In genomic region chr9:50745806-50746205, GRCm38 (mm10) we compare ENCODE assay signal across 8 mouse cellular contexts. TPM values are rescaled to one million over a fixed set of nuclear protein-coding genes. Genes with fewer than 3 reads are reported as not detected.
A peak's percentile ranks its signal among the peaks of the same experiment; 100 is the strongest.
DNase-seq lines count a peak whose midpoint lies in the region; ATAC-seq lines count a peak whose summit lies in the region.

No protein-coding gene starts in this region.

- no peak for DNase-seq in heart, embryonic 10.5 days (ENCODE audit: low spot score)
- no peak for DNase-seq in heart, postnatal 25 days (ENCODE audit: low spot score)
- DNase-seq in embryonic facial prominence, embryonic 11.5 days (ENCODE audit: low spot score): peak; percentile 35
- DNase-seq in midbrain, embryonic 11.5 days (ENCODE audit: low spot score, missing footprints): no peak
- no peak for DNase-seq in cerebellum, adult 8-10 months
- no peak for DNase-seq in layer of hippocampus, postnatal 14 days (ENCODE audit: low spot score in 2 of 2)
- no peak for DNase-seq in right cerebral cortex, postnatal 14 days

- H3K4me3 ChIP-seq in heart, embryonic 10.5 days: peak overlapping the region; percentile 62
- peak overlapping the region; percentile 25 for H3K4me3 ChIP-seq in embryonic facial prominence, embryonic 11.5 days (ENCODE audit: low read depth, low read length)
- H3K4me3 ChIP-seq in intestine, embryonic 15.5 days (replicated peaks): peak overlapping the region; percentile 51
- peak overlapping the region; percentile 28 for H3K4me3 ChIP-seq in midbrain, embryonic 11.5 days (ENCODE audit: low read depth, low read length)

- peak overlapping the region; percentile 42; the same call in 1 of the 2 replicates for H3K9ac ChIP-seq in embryonic facial prominence, embryonic 11.5 days (replicated peaks; ENCODE audit: low read length)
- H3K9ac ChIP-seq in intestine, embryonic 15.5 days: peak overlapping the region; percentile 70
- peak overlapping the region; percentile 59 for H3K9ac ChIP-seq in midbrain, embryonic 11.5 days (ENCODE audit: low read length)

- ATAC-seq in embryonic facial prominence, embryonic 11.5 days (replicated peaks; ENCODE audit: insufficient number of reproducible peaks, low FRiP score, low TSS enrichment, low read depth): no peak
- peak; percentile 72 for ATAC-seq in intestine, embryonic 15.5 days
- no peak for ATAC-seq in midbrain, embryonic 11.5 days (ENCODE audit: low FRiP score)

- WGBS in heart, embryonic 10.5 days: 14% methylated on average over 7 of the region's 7 CpGs
- WGBS in embryonic facial prominence, embryonic 11.5 days: 11% methylated on average over 7 of the region's 7 CpGs
- WGBS in intestine, embryonic 15.5 days: 10% methylated on average over 7 of the region's 7 CpGs
- 14% methylated on average over 7 of the region's 7 CpGs for WGBS in midbrain, embryonic 11.5 days

- H3K27ac ChIP-seq in heart, embryonic 10.5 days: peak overlapping the region; percentile 87
- H3K27ac ChIP-seq in embryonic facial prominence, embryonic 11.5 days (replicated peaks; ENCODE audit: low read depth, low read length): no peak overlapping the region
- H3K27ac ChIP-seq in intestine, embryonic 15.5 days: peak overlapping the region; percentile 94
- H3K27ac ChIP-seq in midbrain, embryonic 11.5 days (ENCODE audit: low read depth, low read length): no peak overlapping the region

- intact Hi-C loops in heart, postnatal 25 days (cut with DNase I): no loop called here

- no peaks in the 10 kb centered on the region for H3K9me3 ChIP-seq in heart, embryonic 10.5 days
- H3K9me3 ChIP-seq in embryonic facial prominence, embryonic 11.5 days (replicated peaks; ENCODE audit: control insufficient read depth, low read length): no peaks in the 10 kb centered on the region
- H3K9me3 ChIP-seq in intestine, embryonic 15.5 days: no peaks in the 10 kb centered on the region
- H3K9me3 ChIP-seq in midbrain, embryonic 11.5 days (ENCODE audit: control insufficient read depth, low read length): no peaks in the 10 kb centered on the region

- H3K4me1 ChIP-seq in heart, embryonic 10.5 days: peaks cover 36% of the 10 kb centered on the region
- peaks cover 2% of the 10 kb centered on the region; the same call in 1 of the 2 replicates for H3K4me1 ChIP-seq in embryonic facial prominence, embryonic 11.5 days (ENCODE audit: control insufficient read depth, insufficient read depth, low read length)
- no peaks in the 10 kb centered on the region; the same call in 1 of the 2 replicates for H3K4me1 ChIP-seq in intestine, embryonic 15.5 days (replicated peaks)
- H3K4me1 ChIP-seq in midbrain, embryonic 11.5 days (ENCODE audit: control insufficient read depth, insufficient read depth, low read length): peaks cover 2% of the 10 kb centered on the region; the same call in 1 of the 2 replicates

- 0 out of 2 replicates have a peak, but pooled peaks cover 2% of the 10 kb centered on the region for H3K36me3 ChIP-seq in heart, embryonic 10.5 days
- no peaks in the 10 kb centered on the region for H3K36me3 ChIP-seq in embryonic facial prominence, embryonic 11.5 days (replicated peaks; ENCODE audit: control insufficient read depth, insufficient read depth, low read depth, low read length)
- no peaks in the 10 kb centered on the region; the same call in 1 of the 2 replicates for H3K36me3 ChIP-seq in intestine, embryonic 15.5 days
- H3K36me3 ChIP-seq in midbrain, embryonic 11.5 days (ENCODE audit: control insufficient read depth, insufficient read depth, low read length): no peaks in the 10 kb centered on the region

- H3K4me2 ChIP-seq in embryonic facial prominence, embryonic 11.5 days (ENCODE audit: low read depth, low read length): peak overlapping the region; percentile 58
- peak overlapping the region; percentile 73 for H3K4me2 ChIP-seq in intestine, embryonic 15.5 days (replicated peaks)
- H3K4me2 ChIP-seq in midbrain, embryonic 11.5 days: peak overlapping the region; percentile 53

- H3K27me3 ChIP-seq in heart, embryonic 10.5 days (ENCODE audit: insufficient read depth, poor library complexity, severe bottlenecking): no peaks in the 10 kb centered on the region
- H3K27me3 ChIP-seq in embryonic facial prominence, embryonic 11.5 days (ENCODE audit: control insufficient read depth, insufficient read depth, low read length): 0 out of 2 replicates have a peak, but pooled peaks cover 2% of the 10 kb centered on the region
- H3K27me3 ChIP-seq in intestine, embryonic 15.5 days (replicated peaks): no peaks in the 10 kb centered on the region
- no peaks in the 10 kb centered on the region; the same call in 1 of the 2 replicates for H3K27me3 ChIP-seq in midbrain, embryonic 11.5 days (ENCODE audit: control insufficient read depth, insufficient read depth, low read length)

RNA-seq across cellular contexts. Expression of gene 2310030G06Rik, which starts 0.5 kb away (rescaled TPM):
- 8.4 TPM in 2 replicates for polyA plus RNA-seq in heart, embryonic 10.5 days (2016; fragmentation: Nextera tagmentation; extraction: Ambion mirVana)
- total RNA-seq in heart, postnatal 25 days (2021): 1 to 10 TPM; 1.9 to 2.4 TPM
- 3.4 and 3.8 TPM in 2 replicates for polyA plus RNA-seq in embryonic facial prominence, embryonic 11.5 days (2014; fragmentation: Nextera tagmentation; extraction: Ambion mirVana)
- polyA plus RNA-seq in intestine, embryonic 15.5 days (2015; fragmentation: Nextera tagmentation; extraction: Ambion mirVana): 15.9 and 18.7 TPM in 2 replicates
- polyA plus RNA-seq in midbrain, embryonic 11.5 days (2014; fragmentation: Nextera tagmentation; extraction: Ambion mirVana): 0.88 and 1.2 TPM in 2 replicates
- 1 to 10 TPM; 1.5 to 2.1 TPM for total RNA-seq in layer of hippocampus, postnatal 14 days (2021)

RNA-seq across cellular contexts. Expression of gene Cryab, which starts 5.3 kb away (rescaled TPM):
- polyA plus RNA-seq in heart, embryonic 10.5 days (2016; fragmentation: Nextera tagmentation; extraction: Ambion mirVana): 483 and 791 TPM in 2 replicates
- 1,000 to 10,000 TPM; 2,218 to 2,599 TPM for total RNA-seq in heart, postnatal 25 days (2021)
- 17.4 and 23.2 TPM in 2 replicates for polyA plus RNA-seq in embryonic facial prominence, embryonic 11.5 days (2014; fragmentation: Nextera tagmentation; extraction: Ambion mirVana)
- 51.7 and 62.6 TPM in 2 replicates for polyA plus RNA-seq in intestine, embryonic 15.5 days (2015; fragmentation: Nextera tagmentation; extraction: Ambion mirVana)
- polyA plus RNA-seq in midbrain, embryonic 11.5 days (2014; fragmentation: Nextera tagmentation; extraction: Ambion mirVana): 5.3 and 6.1 TPM in 2 replicates
- 10 to 100 TPM; 77.7 to 89.3 TPM for total RNA-seq in layer of hippocampus, postnatal 14 days (2021)

RNA-seq across cellular contexts. Expression of gene Hspb2, which starts 6.3 kb away (rescaled TPM):
- 227 and 370 TPM in 2 replicates for polyA plus RNA-seq in heart, embryonic 10.5 days (2016; fragmentation: Nextera tagmentation; extraction: Ambion mirVana)
- 100 to 1,000 TPM; 141 to 154 TPM for total RNA-seq in heart, postnatal 25 days (2021)
- 3.0 and 4.4 TPM in 2 replicates for polyA plus RNA-seq in embryonic facial prominence, embryonic 11.5 days (2014; fragmentation: Nextera tagmentation; extraction: Ambion mirVana)
- polyA plus RNA-seq in intestine, embryonic 15.5 days (2015; fragmentation: Nextera tagmentation; extraction: Ambion mirVana): 5.3 and 5.4 TPM in 2 replicates
- polyA plus RNA-seq in midbrain, embryonic 11.5 days (2014; fragmentation: Nextera tagmentation; extraction: Ambion mirVana): 0.48 and 0.81 TPM in 2 replicates
- 1 to 10 TPM; 1.3 to 1.8 TPM for total RNA-seq in layer of hippocampus, postnatal 14 days (2021)

RNA-seq across cellular contexts. Expression of gene Dixdc1, which starts 6.5 kb away (rescaled TPM):
- polyA plus RNA-seq in heart, embryonic 10.5 days (2016; fragmentation: Nextera tagmentation; extraction: Ambion mirVana): 5.3 and 7.6 TPM in 2 replicates
- 1 to 10 TPM; 2.5 to 5.3 TPM for total RNA-seq in heart, postnatal 25 days (2021)
- 24.2 and 25.3 TPM in 2 replicates for polyA plus RNA-seq in embryonic facial prominence, embryonic 11.5 days (2014; fragmentation: Nextera tagmentation; extraction: Ambion mirVana)
- polyA plus RNA-seq in intestine, embryonic 15.5 days (2015; fragmentation: Nextera tagmentation; extraction: Ambion mirVana): 6.1 and 6.8 TPM in 2 replicates
- 18.5 and 22.9 TPM in 2 replicates for polyA plus RNA-seq in midbrain, embryonic 11.5 days (2014; fragmentation: Nextera tagmentation; extraction: Ambion mirVana)
- 10 to 100 TPM; 75.2 to 79.8 TPM for total RNA-seq in layer of hippocampus, postnatal 14 days (2021)

RNA-seq across cellular contexts. Expression of gene Fdxacb1, which starts 22.2 kb away (rescaled TPM):
- 10.6 and 12.2 TPM in 2 replicates for polyA plus RNA-seq in heart, embryonic 10.5 days (2016; fragmentation: Nextera tagmentation; extraction: Ambion mirVana)
- total RNA-seq in heart, postnatal 25 days (2021): 1 to 10 TPM; 5.1 to 5.2 TPM
- 14.1 and 14.3 TPM in 2 replicates for polyA plus RNA-seq in embryonic facial prominence, embryonic 11.5 days (2014; fragmentation: Nextera tagmentation; extraction: Ambion mirVana)
- polyA plus RNA-seq in intestine, embryonic 15.5 days (2015; fragmentation: Nextera tagmentation; extraction: Ambion mirVana): 11.0 and 11.6 TPM in 2 replicates
- polyA plus RNA-seq in midbrain, embryonic 11.5 days (2014; fragmentation: Nextera tagmentation; extraction: Ambion mirVana): 11.4 and 12.0 TPM in 2 replicates
- total RNA-seq in layer of hippocampus, postnatal 14 days (2021): 1 to 10 TPM; 5.4 to 6.6 TPM

Comparison
In these comparisons a context has a peak if more than half of its experiments do, and no peak if none do; other contexts are left out.
1. H3K27ac ChIP-seq: peak in heart, embryonic 10.5 days (single experiment) and intestine, embryonic 15.5 days (single experiment); none in embryonic facial prominence, embryonic 11.5 days (single experiment) and midbrain, embryonic 11.5 days (single experiment).
2. RNA of gene Hspb2, which starts 6.3 kb away (polyA plus RNA-seq): 227 to 370 TPM in heart, embryonic 10.5 days; 5.3 to 5.4 TPM in intestine, embryonic 15.5 days, 3.0 to 4.4 TPM in embryonic facial prominence, embryonic 11.5 days and 0.48 to 0.81 TPM in midbrain, embryonic 11.5 days; every median in the first group is over 10 times any median in the second.
3. Peak in every context shown above with its lines, with median percentiles within 50 percentile points of each other: H3K4me3 ChIP-seq, H3K4me2 ChIP-seq and H3K9ac ChIP-seq.